18 mouse cellular contexts compared by ENCODE assay signal in genomic region chr4:145231732-145232131, GRCm38 (mm10). TPM values are rescaled to one million over a fixed set of nuclear protein-coding genes. Genes with fewer than 3 reads are reported as not detected.
DNase-seq lines count a peak whose midpoint lies in the region; ATAC-seq and TF ChIP-seq lines count a peak whose summit lies in the region.
"Had no signal": no experiment of that assay in that cellular context is flagged by ENCODE, and none has a peak within 500 bp of the region (broad histone marks: within the 10 kb centered on the region; RNA-seq: fewer than 3 reads in every experiment).

No protein-coding gene starts in this region.

- TF ChIP-seq CTCF in liver, adult 2 months (IDR thresholded peaks at IDR 0.05; ENCODE audit: low read depth, low read length), result no peak

- no peak for TF ChIP-seq POLR2A in liver, adult 2 months (IDR thresholded peaks at IDR 0.05; ENCODE audit: extremely low read depth, insufficient read depth, low read length)

- no peak for ATAC-seq in liver, embryonic 11.5 days (replicated peaks; ENCODE audit: low FRiP score)
- ATAC-seq: activated CD4-positive, CD25-positive, alpha-beta regulatory T cell, adult 4 months; forebrain, embryonic 15.5 days; Patski had no signal

- no peak overlapping the region for H3K27ac ChIP-seq in liver, adult 2 months (replicated peaks; ENCODE audit: insufficient read depth, low read depth, low read length)
- no peak overlapping the region for H3K27ac ChIP-seq in liver, embryonic 11.5 days (ENCODE audit: low read depth, low read length)
- H3K27ac ChIP-seq in macrophage, result peak overlapping the region; percentile 71
- H3K27ac ChIP-seq: embryonic facial prominence, embryonic 12.5 days; forebrain, embryonic 15.5 days; heart, adult 2 months; hindbrain, embryonic 15.5 days had no signal

- H3K9me3 ChIP-seq in liver, embryonic 11.5 days (ENCODE audit: control insufficient read depth, low read length), result no peaks in the 10 kb centered on the region
- H3K9me3 ChIP-seq: embryonic facial prominence, embryonic 12.5 days; forebrain, embryonic 15.5 days; heart, embryonic 12.5 days; hindbrain, embryonic 15.5 days had no signal

- 79% methylated on average over 5 of the region's 5 CpGs for WGBS in liver, adult 2 months
- 80% methylated on average over 5 of the region's 5 CpGs for WGBS in liver, embryonic 11.5 days
- WGBS in macrophage (ENCODE audit: missing documents), result 77% methylated on average over 4 of the region's 5 CpGs

- H3K79me2 ChIP-seq in liver, adult 2 months (ENCODE audit: control insufficient read depth, insufficient read depth, low read length), result peaks cover 35% of the 10 kb centered on the region
- peaks cover 89% of the 10 kb centered on the region for H3K79me2 ChIP-seq in macrophage (ENCODE audit: inconsistent target)

- peaks cover 11% of the 10 kb centered on the region; the same call in 1 of the 2 replicates for H3K36me3 ChIP-seq in liver, adult 2 months (ENCODE audit: control insufficient read depth, insufficient read depth, low read length)
- no peaks in the 10 kb centered on the region for H3K36me3 ChIP-seq in liver, embryonic 11.5 days (ENCODE audit: control insufficient read depth, insufficient read depth, low read length)
- H3K36me3 ChIP-seq in macrophage (ENCODE audit: inconsistent target), result peaks cover 45% of the 10 kb centered on the region; the same call in 1 of the 2 replicates
- H3K36me3 ChIP-seq: embryonic facial prominence, embryonic 12.5 days; forebrain, embryonic 15.5 days; heart, embryonic 12.5 days; hindbrain, embryonic 15.5 days had no signal

- H3K4me3 ChIP-seq in liver, adult 2 months (ENCODE audit: insufficient read depth, low read depth, low read length), result no peak overlapping the region
- no peak overlapping the region for H3K4me3 ChIP-seq in liver, embryonic 11.5 days (ENCODE audit: low read depth, low read length)
- no peak overlapping the region for H3K4me3 ChIP-seq in macrophage (ENCODE audit: inconsistent target)
- H3K4me3 ChIP-seq: embryonic facial prominence, embryonic 12.5 days; forebrain, embryonic 15.5 days; heart, adult 2 months; heart, embryonic 12.5 days; hindbrain, embryonic 15.5 days had no signal

- no peak overlapping the region for H3K4me2 ChIP-seq in liver, embryonic 11.5 days
- H3K4me2 ChIP-seq: embryonic facial prominence, embryonic 12.5 days; forebrain, embryonic 15.5 days; heart, embryonic 12.5 days; hindbrain, embryonic 15.5 days had no signal

- peaks cover 19% of the 10 kb centered on the region for H3K4me1 ChIP-seq in liver, adult 2 months (ENCODE audit: control insufficient read depth, insufficient read depth, low read length)
- H3K4me1 ChIP-seq in liver, embryonic 11.5 days (replicated peaks; ENCODE audit: control insufficient read depth, insufficient read depth, low read length), result no peaks in the 10 kb centered on the region
- H3K4me1 ChIP-seq: embryonic facial prominence, embryonic 12.5 days; forebrain, embryonic 15.5 days; hindbrain, embryonic 15.5 days had no signal

- intact Hi-C loops in heart, postnatal 36 days (cut with DNase I), result no loop called here

- H3K27me3 ChIP-seq in liver, adult 2 months (ENCODE audit: control insufficient read depth, insufficient read depth, low read length), result no peaks in the 10 kb centered on the region
- H3K27me3 ChIP-seq in liver, embryonic 11.5 days (replicated peaks; ENCODE audit: control insufficient read depth, insufficient read depth, low read length), result no peaks in the 10 kb centered on the region
- H3K27me3 ChIP-seq: CH12.LX; embryonic facial prominence, embryonic 12.5 days; forebrain, embryonic 15.5 days; heart, embryonic 12.5 days; hindbrain, embryonic 15.5 days; Patski had no signal

- no peak overlapping the region for H3K9ac ChIP-seq in liver, adult 2 months (ENCODE audit: low read depth, low read length)
- no peak overlapping the region for H3K9ac ChIP-seq in liver, embryonic 11.5 days (ENCODE audit: low read depth, low read length)
- H3K9ac ChIP-seq: embryonic facial prominence, embryonic 12.5 days; forebrain, embryonic 15.5 days; heart, embryonic 12.5 days; hindbrain, embryonic 15.5 days had no signal

- peak; percentile 97 for DNase-seq in heart, adult 11 months
- no peak for DNase-seq in heart, postnatal 36 days
- DNase-seq in liver, adult 2 months (ENCODE audit: extremely low read depth, low read depth, low spot score), result peak; percentile 33
- DNase-seq in liver, embryonic 11.5 days (ENCODE audit: low spot score), result no peak
- DNase-seq in cerebellum, adult 8-10 months, result no peak
- DNase-seq: adrenal gland, postnatal 14 days; cerebellum, adult 2 months; cerebellum, postnatal 14 days; gastrocnemius, postnatal 36 days; heart, adult 2 months had no signal

RNA-seq across cellular contexts. Expression of gene Tnfrsf1b, which starts 14.9 kb away (rescaled TPM):
- 1 to 10 TPM; 6.0 to 8.1 TPM for total RNA-seq in heart, postnatal 36 days (2021)
- total RNA-seq in liver, adult 2 months (2014; rRNA removed), result 10.8 and 14.9 TPM in 2 replicates
- polyA plus RNA-seq in liver, adult 2 months (2012; rRNA removed), result 16.8 and 16.9 TPM in 2 replicates
- polyA plus RNA-seq in liver, embryonic 11.5 days (2014; fragmentation: Nextera tagmentation; extraction: Ambion mirVana), result 5.7 and 6.5 TPM in 2 replicates
- 100 to 1,000 TPM; 113 to 961 (median 353) TPM for total RNA-seq in macrophage (2018; cell fraction: chromatin; rRNA removed)
- 1,000 to 10,000 TPM in 2 of 26 experiments, 100 to 1,000 TPM in 24; 241 to 1,186 (median 606) TPM for total RNA-seq in macrophage (2018; cell fraction: cytosol; rRNA removed)
- 1,000 to 10,000 TPM in 7 of 26 experiments, 100 to 1,000 TPM in 19; 164 to 1,820 (median 786) TPM for total RNA-seq in macrophage (2018; cell fraction: nucleus; rRNA removed)
- 132 to 265 TPM (median 207 TPM) in 3 replicates for polyA plus RNA-seq in macrophage (2018)

RNA-seq across cellular contexts. Expression of gene Vps13d, which starts 36.9 kb away (rescaled TPM):
- total RNA-seq in heart, postnatal 36 days (2021), result 10 to 100 TPM; 70.1 to 73.5 TPM
- 32.4 and 36.2 TPM in 2 replicates for total RNA-seq in liver, adult 2 months (2014; rRNA removed)
- polyA plus RNA-seq in liver, adult 2 months (2012; rRNA removed), result 11.6 and 13.3 TPM in 2 replicates
- 7.4 and 11.7 TPM in 2 replicates for polyA plus RNA-seq in liver, embryonic 11.5 days (2014; fragmentation: Nextera tagmentation; extraction: Ambion mirVana)
- total RNA-seq in macrophage (2018; cell fraction: chromatin; rRNA removed), result 100 to 1,000 TPM; 195 to 794 (median 326) TPM
- 10 to 100 TPM; 22.8 to 49.5 (median 35.7) TPM for total RNA-seq in macrophage (2018; cell fraction: cytosol; rRNA removed)
- total RNA-seq in macrophage (2018; cell fraction: nucleus; rRNA removed), result 100 to 1,000 TPM in 16 of 26 experiments, 10 to 100 TPM in 10; 78.6 to 356 (median 119) TPM
- 28.8 to 76.6 TPM (median 37.9 TPM) in 3 replicates for polyA plus RNA-seq in macrophage (2018)

Comparison
In these comparisons a context has a peak if more than half of its experiments do, and no peak if none do; other contexts are left out.
1. DNase-seq: peak in heart, adult 11 months (single experiment) and liver, adult 2 months (single experiment); none in heart, postnatal 36 days (0 of 2), liver, embryonic 11.5 days (single experiment) and cerebellum, adult 8-10 months (single experiment).